Mouse (Mus musculus) granulocyte monocyte progenitor cell, adult 5-6 weeks (primary cell): Measurements from ENCODE around the gene Ppm1e. TPM values are rescaled to one million over a fixed set of nuclear protein-coding genes. Genes with fewer than 3 reads are reported as not detected.

Source experiments
- ATAC-seq: replicated peaks from 2 replicates; pipeline ENCODE4 v1.8.0; 2016; ENCODE audit warnings: mild to moderate bottlenecking, moderate TSS enrichment, inconsistent platforms; ENCODE audit not compliant: poor library complexity, severe bottlenecking
- total RNA-seq, 2 experiments: library from RNA; stranded (forward) in 1 of 2; stranded (reverse) in 1 of 2; fragments of 200-712, 200-1000 nt in 1 of 2; fragments of >200 nt in 1 of 2; fragmentation: Nextera tagmentation in 1 of 2; gene quantifications; 2 replicates each; pipeline ENCODE4 v1.2.3; 2014 to 2017

Ppm1e gene
- total RNA-seq, 2 experiments from 2014 or later: 2.0 TPM; not detected in 1

- ATAC-seq: peak; percentile 58
These were observed 99.0 kb downstream of the Ppm1e start for GRCm38 (mm10) chr11:87259792-87260191.

DNA sequence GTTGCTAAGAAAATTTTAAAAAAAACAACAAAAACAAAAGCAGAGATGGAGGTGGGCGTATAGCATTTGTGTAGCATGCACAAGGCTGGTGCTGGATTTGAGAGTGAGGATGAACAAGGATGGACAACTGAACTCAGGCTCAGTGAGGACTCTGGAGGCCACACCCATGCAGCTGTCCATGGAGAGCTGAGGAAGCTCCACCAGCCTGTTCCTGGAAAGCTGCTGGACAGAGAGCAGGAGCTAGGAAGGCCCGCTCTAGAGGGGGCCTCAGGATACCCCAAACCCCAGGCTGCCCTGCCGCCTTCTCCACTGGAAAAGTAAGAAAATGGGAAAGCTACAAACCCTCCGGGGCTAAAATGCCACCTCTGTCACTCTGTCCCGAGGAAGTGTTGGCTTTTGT, 101.5 kb downstream of the Ppm1e start:
- no peak for ATAC-seq

GRCm38 (mm10) chr11:87254149-87254548, 104.7 kb downstream of the Ppm1e start:
- ATAC-seq: no peak; the same call in 1 of the 2 replicates

GRCm38 (mm10) chr11:87253294-87253693, 105.5 kb downstream of the Ppm1e start:
- no peak for ATAC-seq

DNA sequence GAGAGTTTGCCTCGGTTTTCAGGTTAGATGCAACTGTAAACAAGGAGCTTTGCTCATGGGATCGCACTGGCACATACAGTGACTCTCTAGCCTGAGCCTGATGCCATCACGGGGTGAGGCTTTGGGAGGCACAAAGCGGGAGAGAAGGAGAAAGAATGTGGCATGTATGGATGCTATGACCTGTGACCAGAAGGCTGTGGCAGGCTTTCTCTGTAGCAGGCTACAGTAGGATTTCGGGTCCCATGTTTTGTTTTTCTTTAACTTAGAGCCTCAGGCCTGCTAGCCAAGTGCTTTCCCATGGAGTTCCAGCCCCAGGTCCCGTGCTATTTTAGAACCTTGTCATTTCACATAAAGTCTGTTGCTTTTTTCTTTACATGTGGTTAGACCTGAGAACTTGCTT, 108.7 kb downstream of the Ppm1e start:
- ATAC-seq: no peak

DNA sequence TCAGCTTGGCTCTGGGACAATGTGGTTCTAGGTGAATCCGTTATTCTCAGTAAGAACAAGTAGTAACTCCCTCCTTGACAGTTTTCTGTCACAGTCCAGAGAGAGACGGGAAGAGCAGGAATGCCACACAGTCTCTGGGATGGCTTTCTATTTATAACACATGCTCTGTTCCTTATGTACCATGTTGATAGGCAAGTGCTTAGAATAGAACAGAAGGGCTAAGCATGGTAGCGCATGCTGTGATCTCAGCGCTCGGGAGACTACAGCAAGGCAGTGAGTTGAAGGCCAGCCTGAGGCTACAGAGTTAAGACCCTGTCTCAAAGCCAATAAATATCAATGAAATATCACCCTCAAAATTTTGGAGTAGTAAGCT, 111.3 kb downstream of the Ppm1e start:
- ATAC-seq: no peak

- ATAC-seq: no peak
These were observed 111.9 kb downstream of the Ppm1e start for GRCm38 (mm10) chr11:87246724-87247493.

DNA sequence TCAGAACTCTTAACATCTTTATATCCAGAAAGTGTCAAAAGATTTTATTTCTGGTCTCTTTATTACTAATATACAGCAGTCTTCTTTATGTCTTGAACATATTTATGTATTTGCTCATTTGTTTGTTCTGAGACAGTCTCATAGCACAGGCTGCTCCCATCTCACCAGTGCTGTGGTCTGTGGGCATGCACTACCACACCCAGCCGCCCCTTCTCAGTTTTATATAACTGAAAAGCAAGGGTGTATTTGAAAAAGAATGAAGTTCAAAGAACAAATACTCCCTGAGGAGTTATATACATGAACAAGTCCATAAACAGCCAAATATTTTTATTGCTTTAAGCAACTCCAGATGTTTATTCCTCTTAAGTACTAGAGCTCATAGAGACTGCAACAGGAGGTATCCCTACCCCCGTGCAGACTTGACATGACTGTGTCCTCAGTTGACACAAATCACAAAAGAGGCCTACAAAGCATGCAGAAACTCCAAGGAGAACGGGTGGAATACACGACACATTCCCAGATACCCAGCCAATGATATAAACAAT, 112.6 kb downstream of the Ppm1e start:
- ATAC-seq: no peak

- no peak for ATAC-seq
These were observed 113.5 kb downstream of the Ppm1e start for GRCm38 (mm10) chr11:87245171-87245840.

GRCm38 (mm10) chr11:87241256-87241655, 117.6 kb downstream of the Ppm1e start:
- ATAC-seq: no peak

DNA sequence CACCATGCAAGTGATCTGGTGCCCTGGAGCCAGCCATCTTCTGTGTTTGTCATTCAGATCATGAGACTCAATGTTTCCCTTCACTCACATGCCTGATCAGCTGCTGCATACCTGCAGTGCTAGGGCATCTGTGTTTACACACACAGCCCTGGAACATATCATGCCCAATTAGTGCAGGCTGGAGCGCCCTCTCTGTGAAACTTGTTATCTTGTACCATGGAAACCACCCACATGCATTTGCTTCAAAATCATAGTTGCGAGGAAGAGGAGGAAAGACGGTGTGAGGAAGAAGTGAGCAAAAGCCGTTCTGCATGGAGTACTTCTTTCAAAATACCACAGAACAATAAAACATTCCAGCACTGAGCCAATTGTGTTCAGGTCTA, 118.0 kb downstream of the Ppm1e start:
- ATAC-seq: no peak

DNA sequence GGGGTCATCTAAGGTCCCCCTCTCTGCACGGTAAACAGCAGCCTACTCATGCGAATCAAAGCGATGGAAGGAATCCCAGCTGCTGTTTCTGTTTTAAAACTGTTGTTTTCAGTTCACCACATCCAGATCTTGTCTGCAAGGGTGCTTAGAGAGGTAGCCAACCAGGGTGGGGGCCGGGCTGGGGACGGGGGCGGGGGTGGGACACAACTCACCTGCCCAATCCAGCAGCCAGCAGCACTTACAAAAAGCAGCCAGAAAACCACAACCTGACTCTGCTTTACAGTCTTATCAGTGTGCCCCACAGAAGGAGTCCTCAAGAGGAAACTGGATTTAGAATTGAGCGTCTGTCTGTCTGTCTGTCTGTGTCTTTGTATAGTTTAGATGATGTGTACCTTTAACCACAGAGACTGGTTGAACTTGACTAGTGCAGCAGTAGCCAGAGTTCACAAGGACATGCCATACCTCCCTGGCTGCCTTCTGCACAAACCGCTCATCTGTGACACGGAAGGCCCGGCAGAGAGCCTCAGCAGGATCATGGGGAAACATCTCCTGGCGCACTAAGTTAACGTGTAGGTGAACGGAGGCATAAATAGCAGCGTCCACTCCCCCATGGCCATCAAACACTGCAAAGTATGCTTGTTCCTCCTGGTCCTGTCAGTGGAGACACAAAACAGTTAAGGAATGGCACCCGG, 118.5 kb downstream of the Ppm1e start:
- no peak for ATAC-seq

- no peak for ATAC-seq
These were observed 119.8 kb downstream of the Ppm1e start for GRCm38 (mm10) chr11:87238891-87239530.

GRCm38 (mm10) chr11:87235486-87235872, 123.3 kb downstream of the Ppm1e start:
- no peak for ATAC-seq

- no peak for ATAC-seq
These were observed 123.9 kb downstream of the Ppm1e start for GRCm38 (mm10) chr11:87234743-87235485.

DNA sequence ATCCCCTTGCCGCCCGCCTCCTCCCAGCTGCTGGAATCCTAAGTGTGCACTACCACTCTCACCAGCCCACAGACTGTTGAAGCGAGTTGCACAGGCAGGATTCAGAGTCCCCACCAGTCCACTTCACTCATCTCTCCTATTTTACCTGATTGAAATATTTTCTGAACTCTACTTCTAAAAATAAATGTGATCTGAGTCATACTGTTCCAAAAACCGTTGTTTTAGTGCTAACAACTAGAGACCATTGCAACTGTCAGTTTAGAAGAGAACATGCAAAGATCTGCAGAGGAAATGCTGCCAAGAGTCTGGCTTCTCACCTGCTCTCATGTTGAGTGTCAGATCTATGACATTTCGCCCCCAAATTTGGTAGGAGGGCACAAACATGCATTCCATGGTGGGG, 125.4 kb downstream of the Ppm1e start:
- ATAC-seq: no peak

- no peak for ATAC-seq
These were observed 131.8 kb downstream of the Ppm1e start for GRCm38 (mm10) chr11:87227056-87227455.

DNA sequence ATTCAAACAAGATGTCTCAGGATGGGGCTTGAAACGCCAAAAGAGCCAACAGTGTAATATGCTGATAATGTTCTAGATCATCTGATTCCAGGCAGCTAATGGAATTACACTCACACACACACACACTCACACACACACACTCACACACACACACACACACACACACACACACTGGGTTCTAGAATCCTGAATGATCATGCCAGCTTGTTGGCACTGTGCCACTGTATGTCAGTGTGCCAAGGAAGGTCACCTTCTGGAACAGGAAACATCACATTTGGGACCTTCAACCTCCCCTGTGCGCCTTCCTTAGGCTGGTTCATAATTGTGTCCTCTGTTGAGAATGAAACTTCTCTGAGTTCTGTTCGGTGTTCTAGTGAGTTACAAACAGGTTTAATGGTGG, 136.1 kb downstream of the Ppm1e start:
- no peak for ATAC-seq

DNA sequence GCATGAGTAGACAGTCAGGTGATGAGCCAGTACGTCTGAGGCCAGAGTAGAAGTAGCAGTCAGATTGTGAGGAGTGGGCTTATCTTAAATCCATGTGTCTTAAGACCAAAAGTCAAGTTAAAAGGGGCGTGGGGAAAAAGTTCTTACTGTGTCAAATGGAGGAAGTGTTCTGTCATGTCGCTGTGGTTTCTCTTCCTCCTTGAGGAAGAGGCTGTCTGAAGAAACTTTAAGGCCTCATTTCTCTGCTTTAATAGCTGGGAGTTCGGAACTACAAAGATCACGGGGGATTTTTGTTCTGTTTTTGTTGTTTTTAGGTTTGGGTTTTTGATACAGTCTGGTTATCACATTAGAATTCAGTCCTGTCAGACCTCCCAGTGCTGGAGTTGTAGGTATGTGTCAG, 146.5 kb downstream of the Ppm1e start:
- ATAC-seq: peak; percentile 68
